Mouse (Mus musculus) retina, postnatal 7 days (tissue): ENCODE results near the gene Cbx5.
A peak's percentile ranks its signal among the peaks of the same experiment; 100 is the strongest.
"Not testable (repeated sequence)": the region's sequence is repeated elsewhere in the genome, so short reads cannot be mapped to it uniquely, and the experiment has no call there.

Experiments
- DNase-seq: peaks from one replicate; pipeline ENCODE4 v3.0.0-alpha.2; 2012; ENCODE audit warnings: low read depth, low spot score

Cbx5 gene

GRCm38 (mm10) chr15:103250195-103250740 is 10.7 kb upstream of the Cbx5 start:
- peak; percentile 33 for DNase-seq

GRCm38 (mm10) chr15:103249511-103249910 is 9.9 kb upstream of the Cbx5 start:
- not testable (repeated sequence) for DNase-seq

- DNase-seq, result no peak
These were observed 9.0 kb upstream of the Cbx5 start for GRCm38 (mm10) chr15:103248401-103249313.

GRCm38 (mm10) chr15:103247782-103248400 is 8.3 kb upstream of the Cbx5 start:
- no peak for DNase-seq

- no peak for DNase-seq
These were observed 7.6 kb upstream of the Cbx5 start for GRCm38 (mm10) chr15:103247078-103247781.

GRCm38 (mm10) chr15:103245616-103246015 is 6.0 kb upstream of the Cbx5 start:
- DNase-seq, result no peak

- DNase-seq, result no peak
These were observed 3.3 kb upstream of the Cbx5 start for GRCm38 (mm10) chr15:103242885-103243284.

- not testable (repeated sequence) for DNase-seq
These were observed 1.7 kb upstream of the Cbx5 start for GRCm38 (mm10) chr15:103241071-103242018.

- DNase-seq, result peak; percentile 97
These were observed 778 bp upstream of the Cbx5 start, which contains the start of gene Hnrnpa1 for GRCm38 (mm10) chr15:103240160-103241028. Gene Hnrnpa1, plus strand, starts transcription at chr15:103240432.

- DNase-seq, result peak; percentile 82
These were observed 409 bp downstream of the Cbx5 start for GRCm38 (mm10) chr15:103239130-103239684.

- DNase-seq, result no peak
These were observed 2.3 kb downstream of the Cbx5 start for GRCm38 (mm10) chr15:103237295-103237694.

- DNase-seq, result no peak
These were observed 6.5 kb downstream of the Cbx5 start for GRCm38 (mm10) chr15:103233119-103233518.

GRCm38 (mm10) chr15:103228904-103229303 is 10.7 kb downstream of the Cbx5 start:
- no peak for DNase-seq

- no peak for DNase-seq
These were observed 12.0 kb downstream of the Cbx5 start for GRCm38 (mm10) chr15:103227572-103227971.

- no peak for DNase-seq
These were observed 12.6 kb downstream of the Cbx5 start for GRCm38 (mm10) chr15:103227022-103227421.

- no peak for DNase-seq
These were observed 15.5 kb downstream of the Cbx5 start for GRCm38 (mm10) chr15:103224161-103224560.

- no peak for DNase-seq
These were observed 18.2 kb downstream of the Cbx5 start for GRCm38 (mm10) chr15:103221386-103221785.

GRCm38 (mm10) chr15:103220785-103221184 is 18.8 kb downstream of the Cbx5 start:
- no peak for DNase-seq

GRCm38 (mm10) chr15:103216052-103216451 is 23.6 kb downstream of the Cbx5 start:
- no peak for DNase-seq
